Comparison of ENCODE assay signal across 8 mouse cellular contexts in genomic region chr19:23139756-23140470, GRCm38 (mm10). TPM values are rescaled to one million over a fixed set of nuclear protein-coding genes. Genes with fewer than 3 reads are reported as not detected.
DNase-seq lines count a peak whose midpoint lies in the region; ATAC-seq and TF ChIP-seq lines count a peak whose summit lies in the region.

No protein-coding gene starts in this region.

- intact Hi-C loops in heart, adult 2 months (cut with DNase I) = loop anchor here (5.0 kb wide), 1 partner anchor 198 kb away; no protein-coding TSS in a partner anchor
- intact Hi-C loops in gastrocnemius, postnatal 14 days (cut with DNase I; ENCODE audit: low total_unique reads) = no loop called here

- peak overlapping the region; percentile 62 for H3K4me3 ChIP-seq in heart, adult 2 months
- peak overlapping the region; percentile 94 for H3K4me3 ChIP-seq in bone marrow, adult 2 months (replicated peaks; ENCODE audit: control insufficient read depth, low read depth, low read length)
- peak overlapping the region; percentile 63 for H3K4me3 ChIP-seq in hindbrain, embryonic 13.5 days
- H3K4me3 ChIP-seq in liver, embryonic 16.5 days (ENCODE audit: low read depth, low read length) = peak overlapping the region; percentile 71

- no peak for TF ChIP-seq EP300 in heart, adult 2 months (IDR thresholded peaks at IDR 0.05; ENCODE audit: insufficient read depth, low read depth, low read length)

- peaks cover 7% of the 10 kb centered on the region for H3K79me2 ChIP-seq in heart, adult 2 months (replicated peaks; ENCODE audit: control insufficient read depth, insufficient read depth, low read length)

- H3K9ac ChIP-seq in heart, adult 2 months (ENCODE audit: low read depth, low read length) = peak overlapping the region; percentile 81
- no peak overlapping the region for H3K9ac ChIP-seq in hindbrain, embryonic 13.5 days
- H3K9ac ChIP-seq in liver, embryonic 16.5 days (ENCODE audit: low read depth, low read length) = peak overlapping the region; percentile 72; the same call in 1 of the 2 replicates

- no peaks in the 10 kb centered on the region for H3K9me3 ChIP-seq in hindbrain, embryonic 13.5 days
- H3K9me3 ChIP-seq in liver, embryonic 16.5 days (replicated peaks; ENCODE audit: control insufficient read depth, low read length) = no peaks in the 10 kb centered on the region

- H3K27ac ChIP-seq in heart, adult 2 months = peak overlapping the region; percentile 100
- H3K27ac ChIP-seq in bone marrow, adult 2 months (ENCODE audit: control insufficient read depth, insufficient read depth, low read depth, low read length, poor library complexity) = peak overlapping the region; percentile 98; the same call in 1 of the 2 replicates
- no peak overlapping the region for H3K27ac ChIP-seq in hindbrain, embryonic 13.5 days
- no peak overlapping the region; the same call in 1 of the 2 replicates for H3K27ac ChIP-seq in liver, embryonic 16.5 days (ENCODE audit: low read length)

- peak overlapping the region; percentile 98 for H3K4me2 ChIP-seq in hindbrain, embryonic 13.5 days
- peak overlapping the region; percentile 98 for H3K4me2 ChIP-seq in liver, embryonic 16.5 days (ENCODE audit: low read depth, low read length)

- TF ChIP-seq POLR2A in heart, adult 2 months (IDR thresholded peaks at IDR 0.05; ENCODE audit: insufficient read depth, low read depth, low read length) = no peak
- no peak for TF ChIP-seq POLR2A in bone marrow, adult 2 months (IDR thresholded peaks at IDR 0.05; ENCODE audit: borderline replicate concordance, control insufficient read depth, low read depth, low read length)

- peaks cover 12% of the 10 kb centered on the region for H3K36me3 ChIP-seq in heart, adult 2 months (ENCODE audit: control insufficient read depth, insufficient read depth, low read length)
- H3K36me3 ChIP-seq in hindbrain, embryonic 13.5 days = no peaks in the 10 kb centered on the region
- no peaks in the 10 kb centered on the region for H3K36me3 ChIP-seq in liver, embryonic 16.5 days (ENCODE audit: control insufficient read depth, insufficient read depth)

- no peak for ATAC-seq in hindbrain, embryonic 13.5 days (ENCODE audit: low FRiP score)
- ATAC-seq in liver, embryonic 16.5 days (ENCODE audit: low read depth) = no peak
- ATAC-seq in frontal cortex, adult (ENCODE audit: low TSS enrichment) = no peak

- peaks cover 7% of the 10 kb centered on the region for H3K4me1 ChIP-seq in heart, adult 2 months (ENCODE audit: control insufficient read depth, insufficient read depth, low read length)
- H3K4me1 ChIP-seq in bone marrow, adult 2 months (ENCODE audit: control insufficient read depth, insufficient read depth, low read length) = no peaks in the 10 kb centered on the region; the same call in 1 of the 2 replicates
- H3K4me1 ChIP-seq in hindbrain, embryonic 13.5 days (replicated peaks) = peaks cover 38% of the 10 kb centered on the region
- peaks cover 40% of the 10 kb centered on the region for H3K4me1 ChIP-seq in liver, embryonic 16.5 days (ENCODE audit: control insufficient read depth, low read depth, low read length)

- 32% methylated on average over 12 of the region's 12 CpGs for WGBS in heart, adult 2 months
- 34% methylated on average over 12 of the region's 12 CpGs for WGBS in bone marrow, adult 2 months
- 49% methylated on average over 12 of the region's 12 CpGs for WGBS in hindbrain, embryonic 13.5 days
- 34% methylated on average over 12 of the region's 12 CpGs for WGBS in liver, embryonic 16.5 days (ENCODE audit: insufficient replicate concordance)

- H3K27me3 ChIP-seq in heart, adult 2 months (ENCODE audit: control insufficient read depth, insufficient read depth, low read length) = no peaks in the 10 kb centered on the region
- peaks cover 75% of the 10 kb centered on the region for H3K27me3 ChIP-seq in hindbrain, embryonic 13.5 days
- peaks cover 32% of the 10 kb centered on the region for H3K27me3 ChIP-seq in liver, embryonic 16.5 days (ENCODE audit: control insufficient read depth, insufficient read depth, low read depth, low read length)

- DNase-seq in heart, adult 2 months = no peak
- no peak for DNase-seq in heart, adult 9 months (ENCODE audit: low spot score in 2 of 2)
- DNase-seq in yolk sac, embryonic 10.5 days (ENCODE audit: low spot score) = peak; percentile 61
- no peak for DNase-seq in gastrocnemius, postnatal 14 days

- no peak for TF ChIP-seq CTCF in heart, adult 2 months (IDR thresholded peaks at IDR 0.05)
- TF ChIP-seq CTCF in bone marrow, adult 2 months (IDR thresholded peaks at IDR 0.05; ENCODE audit: control insufficient read depth, insufficient read depth, low read length) = no peak

RNA-seq across cellular contexts. Expression of gene Klf9, which starts 1.1 kb away (rescaled TPM):
- total RNA-seq in heart, adult 2 months (2021) = 100 to 1,000 TPM; 121 to 142 TPM
- polyA plus RNA-seq in heart, adult 2 months (2012; rRNA removed) = 40.3 and 47.1 TPM in 2 replicates
- 4.1 and 9.8 TPM in 2 replicates for polyA plus RNA-seq in bone marrow, adult 2 months (2011; ENCODE audit: insufficient read depth, insufficient read length, low replicate concordance, missing spikeins)
- 1.4 and 1.8 TPM in 2 replicates for polyA plus RNA-seq in hindbrain, embryonic 13.5 days (2015; fragmentation: Nextera tagmentation; extraction: Ambion mirVana)
- polyA plus RNA-seq in liver, embryonic 16.5 days (2015; fragmentation: Nextera tagmentation; extraction: Ambion mirVana) = 0.82 and 0.90 TPM in 2 replicates
- total RNA-seq in gastrocnemius, postnatal 14 days (2021) = 100 to 1,000 TPM in 1 of 2 experiments, 10 to 100 TPM in 1; 80.5 to 128 TPM

Comparison
In these comparisons a context has a peak if more than half of its experiments do, and no peak if none do; other contexts are left out.
1. H3K27ac ChIP-seq: peak in heart, adult 2 months (single experiment) and bone marrow, adult 2 months (single experiment); none in hindbrain, embryonic 13.5 days (single experiment) and liver, embryonic 16.5 days (single experiment).
2. Peak in every context shown above with its lines, with median percentiles within 50 percentile points of each other: H3K4me3 ChIP-seq.